Mouse (Mus musculus) C2C12 (cell line): ENCODE data around the gene Slc2a12. TPM values are rescaled to one million over a fixed set of nuclear protein-coding genes. Genes with fewer than 3 reads are reported as not detected.

Experiments
- H3K27me3 ChIP-seq: one replicate; pipeline ENCODE4 v1.6.1; 2011; ENCODE audit not compliant: control insufficient read depth, insufficient read depth, insufficient read length
- H3K36me3 ChIP-seq: one replicate; pipeline ENCODE4 v1.6.1; 2011; ENCODE audit not compliant: control insufficient read depth, insufficient read depth
- H3K4me3 ChIP-seq: one replicate; pipeline ENCODE4 v1.5.1; 2011; ENCODE audit warnings: mild to moderate bottlenecking, control low read depth; ENCODE audit not compliant: poor library complexity, insufficient read depth, severe bottlenecking
- H3K79me2 ChIP-seq: one replicate; pipeline ENCODE4 v1.6.1; 2011; ENCODE audit not compliant: control insufficient read depth, insufficient read depth
- H3K79me3 ChIP-seq: one replicate; pipeline ENCODE4 v1.6.1; 2011; ENCODE audit warnings: low read depth, control low read depth
- H3ac ChIP-seq: one replicate; pipeline ENCODE3; 2011; ENCODE audit warnings: low read depth; ENCODE audit not compliant: control insufficient read depth, insufficient read length
- CEBPB ChIP-seq: IDR thresholded peaks from one replicate; pipeline ENCODE4 v1.6.1; 2011; ENCODE audit warnings: low read depth, mild to moderate bottlenecking, control low read depth, moderate library complexity
- CTCF ChIP-seq: IDR thresholded peaks from one replicate; pipeline ENCODE4 v1.5.1; 2011; ENCODE audit not compliant: control insufficient read depth, insufficient read depth, insufficient read length
- FOSL1 ChIP-seq: IDR thresholded peaks from one replicate; pipeline ENCODE4 v1.8.0; 2011; ENCODE audit warnings: mild to moderate bottlenecking, low read length; ENCODE audit not compliant: poor library complexity, insufficient read depth, severe bottlenecking
- MAX ChIP-seq: IDR thresholded peaks from one replicate; pipeline ENCODE4 v1.6.1; 2011; ENCODE audit warnings: mild to moderate bottlenecking, control low read depth
- MYOD1 ChIP-seq: IDR thresholded peaks from one replicate; pipeline ENCODE4 v1.6.1; 2011; ENCODE audit warnings: low read depth; ENCODE audit not compliant: control insufficient read depth, insufficient read length
- MYOG ChIP-seq: IDR thresholded peaks from one replicate; pipeline ENCODE4 v1.6.1; 2011; ENCODE audit not compliant: control insufficient read depth, insufficient read length; ENCODE audit errors: extremely low read depth
- USF1 ChIP-seq: IDR thresholded peaks from one replicate; pipeline ENCODE4 v1.6.1; 2011; ENCODE audit warnings: low read depth, mild to moderate bottlenecking, control low read depth, moderate library complexity
- polyA plus RNA-seq: library from polyadenylated mRNA; unstranded; fragments of >200 nt; fragmentation: generic; extraction: Trizol; gene quantifications from one replicate; pipeline ENCODE4 v1.2.1, GENCODE M21; 2012; ENCODE audit warnings: missing spikeins

The Slc2a12 gene
- polyA plus RNA-seq, 1 experiment, result not detected

DNA sequence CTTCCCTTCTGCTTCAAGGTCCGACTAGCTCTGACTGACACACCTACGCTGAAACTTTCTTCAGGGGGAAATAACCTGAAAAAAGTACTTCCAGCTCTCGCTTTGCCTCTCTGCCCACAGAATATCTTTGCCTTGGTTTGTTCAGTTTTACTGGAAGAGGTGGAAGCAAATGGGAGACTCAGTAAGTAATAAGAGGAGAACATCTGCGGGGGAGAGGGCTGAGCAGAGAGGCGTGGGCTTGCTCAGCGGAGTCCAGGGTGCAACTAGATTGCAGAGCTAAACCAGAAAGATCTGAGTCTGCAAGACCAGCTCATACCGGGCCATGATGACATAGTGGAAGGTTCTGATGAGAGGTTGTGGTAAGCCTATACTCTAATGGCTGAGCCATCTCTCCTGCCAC lies 13.3 kb upstream of the Slc2a12 start:
- Histone ChIP-seq H3K36me3 (no peaks in the 10 kb centered on the region), H3K27me3 (no peaks in the 10 kb centered on the region)
- TF ChIP-seq CTCF (no peak), CEBPB (no peak), MYOD1 (no peak), MAX (no peak), FOSL1 (no peak), MYOG (no peak), USF1 (no peak)

DNA sequence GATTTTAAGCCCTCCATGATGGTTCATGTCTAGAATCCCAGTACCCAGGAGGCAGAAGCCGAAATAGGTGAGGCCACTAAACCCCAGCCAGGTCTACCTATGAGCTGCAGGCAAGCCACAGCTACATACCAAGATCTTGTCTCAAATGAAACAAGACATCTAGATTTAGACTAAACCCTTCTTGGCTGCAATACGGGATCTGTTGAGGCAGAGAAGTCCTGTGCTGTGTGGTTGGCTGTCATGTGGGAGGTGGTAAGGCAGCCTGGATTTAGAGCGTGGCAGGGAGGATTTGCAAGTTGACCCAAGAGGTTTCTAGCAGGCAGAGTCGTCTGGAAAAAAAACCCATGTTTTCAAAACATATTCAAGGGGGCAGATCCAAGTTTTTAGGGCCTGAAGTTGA lies 12.9 kb upstream of the Slc2a12 start:
- TF ChIP-seq CEBPB, result no peak
- no peak for TF ChIP-seq FOSL1
- TF ChIP-seq MYOD1, result no peak
- no peak for TF ChIP-seq USF1
- no peak for TF ChIP-seq MYOG
- TF ChIP-seq MAX, result no peak
- no peak for TF ChIP-seq CTCF
- H3K79me3 ChIP-seq, result no peaks in the 10 kb centered on the region

More for the DNA sequence above, 13.3 kb upstream of the Slc2a12 start:
- Histone ChIP-seq H3ac (no peak overlapping the region), H3K79me3 (no peaks in the 10 kb centered on the region), H3K4me3 (no peak overlapping the region), H3K79me2 (no peaks in the 10 kb centered on the region)

DNA sequence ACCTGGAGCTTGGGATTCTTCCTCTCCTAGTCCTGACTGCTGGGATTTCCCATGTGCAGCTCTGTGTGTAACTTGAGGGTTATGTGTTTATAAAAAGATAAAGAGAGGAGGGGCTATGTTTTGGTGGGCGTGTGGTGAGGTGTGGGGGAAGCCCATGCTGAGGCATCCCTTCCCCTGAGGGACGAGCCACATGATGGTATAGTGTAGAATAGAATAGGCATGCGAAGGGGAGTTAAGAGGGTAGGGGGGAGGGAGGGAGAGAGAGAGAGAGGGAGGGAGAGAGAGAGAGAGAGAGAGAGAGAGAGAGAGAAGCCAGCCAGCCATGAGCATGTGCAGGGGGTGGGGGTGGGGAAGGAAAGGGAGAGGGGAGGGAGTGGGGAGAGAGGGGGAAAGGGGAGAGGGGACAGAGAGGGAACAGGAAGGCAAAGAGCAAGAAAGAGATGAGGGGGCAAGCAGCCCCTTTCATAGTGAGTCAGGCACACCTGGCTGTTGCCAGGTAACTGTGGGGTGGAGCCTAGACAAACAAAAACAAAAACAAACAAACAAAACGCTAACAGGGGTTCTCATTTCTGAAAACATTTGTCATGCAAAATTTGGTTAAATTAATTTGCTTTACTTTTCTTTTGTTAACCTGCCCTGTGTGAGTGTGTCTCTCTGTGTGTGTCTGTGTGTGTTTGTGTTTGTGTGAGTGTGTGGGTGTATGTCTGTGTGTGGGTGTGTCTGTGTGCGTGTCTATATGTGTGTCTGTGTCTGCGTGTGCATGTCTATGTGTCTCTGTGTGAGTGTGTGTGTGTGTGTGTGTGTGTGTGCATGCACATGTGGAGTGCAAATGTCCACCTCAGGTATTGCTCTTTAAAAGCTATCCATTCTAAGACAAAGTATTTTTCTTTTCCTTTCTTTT lies 11.2 kb upstream of the Slc2a12 start:
- no peaks in the 10 kb centered on the region for H3K36me3 ChIP-seq
- TF ChIP-seq CTCF, result no peak
- no peak for TF ChIP-seq USF1
- no peak for TF ChIP-seq MYOG
- TF ChIP-seq MYOD1, result no peak
- TF ChIP-seq CEBPB, result no peak
- no peak for TF ChIP-seq FOSL1
- TF ChIP-seq MAX, result no peak
- no peaks in the 10 kb centered on the region for H3K27me3 ChIP-seq
- H3K79me2 ChIP-seq, result no peaks in the 10 kb centered on the region
- no peak overlapping the region for H3ac ChIP-seq
- H3K4me3 ChIP-seq, result no peak overlapping the region
- H3K79me3 ChIP-seq, result no peaks in the 10 kb centered on the region

More for the DNA sequence above, 12.9 kb upstream of the Slc2a12 start:
- Histone ChIP-seq H3K79me2 (no peaks in the 10 kb centered on the region), H3K27me3 (no peaks in the 10 kb centered on the region), H3K4me3 (no peak overlapping the region), H3K36me3 (no peaks in the 10 kb centered on the region), H3ac (no peak overlapping the region)

DNA sequence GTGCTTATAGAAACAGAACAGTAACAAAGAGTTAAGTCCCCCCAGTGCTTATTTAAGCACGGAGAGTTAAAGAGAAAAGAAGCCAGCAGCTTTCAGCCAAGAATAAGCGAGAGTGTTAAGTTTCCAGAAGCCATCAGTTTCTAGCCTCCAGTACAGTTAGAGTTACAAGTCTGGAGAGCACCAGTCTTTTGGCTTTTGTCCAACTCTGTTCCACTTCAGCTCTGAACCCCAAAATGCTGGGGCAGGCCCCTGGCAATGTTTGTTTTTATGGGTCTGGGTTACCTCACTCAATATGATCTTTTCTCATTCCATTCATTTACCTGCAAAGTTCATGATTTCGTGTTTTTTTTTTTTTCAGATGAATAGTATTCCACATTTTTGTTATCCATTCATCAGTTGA lies 7.6 kb upstream of the Slc2a12 start:
- Histone ChIP-seq H3K79me3 (no peaks in the 10 kb centered on the region), H3ac (no peak overlapping the region), H3K27me3 (no peaks in the 10 kb centered on the region), H3K4me3 (no peak overlapping the region), H3K79me2 (no peaks in the 10 kb centered on the region), H3K36me3 (no peaks in the 10 kb centered on the region)
- TF ChIP-seq MYOG (no peak), CTCF (no peak), USF1 (no peak), CEBPB (no peak), MYOD1 (no peak), MAX (no peak), FOSL1 (no peak)

DNA sequence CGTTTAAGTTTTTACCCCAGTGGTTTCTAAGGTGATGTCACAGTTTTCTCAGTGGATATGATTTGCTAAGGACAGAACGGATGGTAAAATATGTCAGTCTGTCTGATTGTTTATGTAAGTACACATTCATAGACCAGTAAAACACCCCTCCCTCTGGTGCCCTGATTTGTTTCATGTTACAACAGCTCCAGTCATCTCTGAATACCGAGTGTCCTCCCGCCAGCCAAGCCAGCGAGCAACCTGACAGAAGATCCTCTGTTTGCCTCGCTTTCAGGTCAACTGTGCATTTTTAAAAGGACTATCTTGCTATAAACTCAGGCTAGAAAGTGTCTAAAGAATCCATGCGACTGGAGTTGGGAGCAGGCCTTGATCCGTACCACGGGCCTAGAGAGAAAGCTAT lies 640 bp upstream of the Slc2a12 start:
- no peak overlapping the region for H3ac ChIP-seq
- H3K27me3 ChIP-seq, result no peaks in the 10 kb centered on the region
- H3K36me3 ChIP-seq, result no peaks in the 10 kb centered on the region
- TF ChIP-seq MAX, result no peak
- no peak for TF ChIP-seq FOSL1
- TF ChIP-seq MYOD1, result no peak
- no peak for TF ChIP-seq CTCF
- TF ChIP-seq MYOG, result no peak
- H3K79me2 ChIP-seq, result no peaks in the 10 kb centered on the region
- no peaks in the 10 kb centered on the region for H3K79me3 ChIP-seq
- H3K4me3 ChIP-seq, result no peak overlapping the region

DNA sequence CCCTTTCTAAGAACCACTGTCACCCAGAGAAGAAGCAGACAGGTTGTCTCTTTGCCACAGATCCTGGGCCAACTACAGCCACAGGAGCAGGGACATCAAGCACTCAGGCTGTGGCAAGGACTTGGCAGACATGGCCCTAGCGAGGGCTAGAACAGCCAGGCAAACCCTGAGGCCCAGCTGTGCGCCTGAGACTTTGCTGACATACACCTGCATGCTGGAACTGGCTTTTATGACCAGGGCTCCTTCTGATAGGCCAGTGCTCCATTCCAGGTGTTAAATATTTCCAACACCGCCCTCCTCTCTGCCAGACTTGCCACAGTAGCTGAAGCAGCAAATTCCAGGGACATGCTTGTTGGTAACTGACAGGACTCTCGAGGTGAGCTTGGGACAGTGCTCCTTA lies 3.9 kb downstream of the Slc2a12 start:
- no peak overlapping the region for H3ac ChIP-seq
- no peak overlapping the region for H3K4me3 ChIP-seq
- no peaks in the 10 kb centered on the region for H3K79me3 ChIP-seq
- no peaks in the 10 kb centered on the region for H3K79me2 ChIP-seq
- no peaks in the 10 kb centered on the region for H3K36me3 ChIP-seq
- H3K27me3 ChIP-seq, result no peaks in the 10 kb centered on the region
- no peak for TF ChIP-seq MYOG
- no peak for TF ChIP-seq MAX
- no peak for TF ChIP-seq USF1
- no peak for TF ChIP-seq CTCF
- TF ChIP-seq CEBPB, result no peak
- TF ChIP-seq FOSL1, result no peak
- TF ChIP-seq MYOD1, result no peak
